Mouse (Mus musculus) stomach, postnatal 0 days (tissue): ENCODE results near the gene Myo1a. TPM values are rescaled to one million over a fixed set of nuclear protein-coding genes. Genes with fewer than 3 reads are reported as not detected.

Experiments used
- ATAC-seq: fragments of 200-750 bp; cut with Nextera tagmentation; 2 replicates; pipeline ENCODE4 v1.8.0; 2017; ENCODE audit not compliant: low FRiP score, low TSS enrichment
- DNase-seq: peaks from one replicate; pipeline ENCODE4 v3.0.0-alpha.2; 2016; ENCODE audit warnings: low spot score
- H3K27ac ChIP-seq: fragments of 300-500 bp; sonication (generic); replicated peaks from 2 replicates; pipeline ENCODE4 v1.5.1; 2014; ENCODE audit warnings: mild to moderate bottlenecking, control low read depth
- H3K27me3 ChIP-seq: fragments of 300-500 bp; sonication (generic); 2 replicates; pipeline ENCODE4 v1.6.1; 2014; ENCODE audit warnings: low read length; ENCODE audit not compliant: control insufficient read depth, insufficient read depth
- H3K36me3 ChIP-seq: fragments of 300-500 bp; sonication (generic); 2 replicates; pipeline ENCODE4 v1.6.1; 2014; ENCODE audit warnings: low read length, mixed read lengths; ENCODE audit not compliant: control insufficient read depth, insufficient read depth
- H3K4me1 ChIP-seq: fragments of 300-500 bp; sonication (generic); replicated peaks from 2 replicates; pipeline ENCODE4 v1.6.1; 2014; ENCODE audit warnings: antibody characterized with exemption; ENCODE audit not compliant: control insufficient read depth, insufficient read depth
- H3K4me2 ChIP-seq: fragments of 300-500 bp; sonication (generic); replicated peaks from 2 replicates; pipeline ENCODE4 v1.6.1; 2014; ENCODE audit warnings: low read depth, mild to moderate bottlenecking, control low read depth, moderate library complexity
- H3K4me3 ChIP-seq: fragments of 300-500 bp; sonication (generic); 2 replicates; pipeline ENCODE4 v1.5.1; 2014; ENCODE audit warnings: low read depth, low read length, control low read depth
- H3K9ac ChIP-seq: fragments of 300-500 bp; sonication (generic); 2 replicates; pipeline ENCODE4 v1.6.1; 2014; ENCODE audit warnings: mild to moderate bottlenecking, low read length, control low read depth, mixed read lengths
- H3K9me3 ChIP-seq: fragments of 300-500 bp; sonication (generic); 2 replicates; pipeline ENCODE4 v1.6.1; 2016; ENCODE audit warnings: low read length; ENCODE audit not compliant: control insufficient read depth
- CTCF ChIP-seq: IDR thresholded peaks from 2 replicates; pipeline ENCODE4 v1.5.1; 2016; ENCODE audit warnings: antibody characterized with exemption, low read depth, mild to moderate bottlenecking, moderate library complexity
- EP300 ChIP-seq: optimal IDR thresholded peaks from 2 replicates; pipeline ENCODE3; 2016; ENCODE audit warnings: antibody characterized with exemption
- WGBS: fragments of 180-500 bp; shearing (Covaris S2); extraction: QIAGEN DNeasy Blood & Tissue Kit; methylation state at CpG from one replicate; pipeline ENCODE4 v1.1.7; 2014; 5-methylcytosine and 5-hydroxymethylcytosine counted together
- polyA plus RNA-seq: library from polyadenylated mRNA; unstranded; fragments of >200 nt; fragmentation: Nextera tagmentation; extraction: Ambion mirVana; gene quantifications from 2 replicates; pipeline ENCODE4 v1.2.1, GENCODE M21; 2015

The Myo1a gene
- polyA plus RNA-seq, 1 experiment from 2014 or later: 39.3 TPM

GRCm38 (mm10) chr10:127695775-127696174, 9.2 kb upstream of the Myo1a start:
- H3K27me3 ChIP-seq: no peaks in the 10 kb centered on the region
- peaks cover 10% of the 10 kb centered on the region for H3K36me3 ChIP-seq
- no peak overlapping the region for H3K27ac ChIP-seq
- TF ChIP-seq CTCF: no peak
- no peak for TF ChIP-seq EP300
- no peak overlapping the region for H3K9ac ChIP-seq
- H3K4me3 ChIP-seq: no peak overlapping the region
- DNase-seq (no peak), ATAC-seq (no peak)
- no peaks in the 10 kb centered on the region for H3K9me3 ChIP-seq
- no peaks in the 10 kb centered on the region for H3K4me1 ChIP-seq
- 90% methylated on average over 7 of the region's 7 CpGs for WGBS
- H3K4me2 ChIP-seq: no peak overlapping the region

GRCm38 (mm10) chr10:127698966-127699365, 6.0 kb upstream of the Myo1a start:
- no peak for DNase-seq
- Histone ChIP-seq H3K9me3 (no peaks in the 10 kb centered on the region), H3K27ac (no peak overlapping the region), H3K4me2 (no peak overlapping the region), H3K9ac (no peak overlapping the region), H3K4me1 (no peaks in the 10 kb centered on the region), H3K36me3 (peaks cover 6% of the 10 kb centered on the region), H3K27me3 (no peaks in the 10 kb centered on the region), H3K4me3 (no peak overlapping the region)
- no peak for ATAC-seq
- TF ChIP-seq EP300 (no peak), CTCF (no peak)
- 90% methylated on average over 7 of the region's 7 CpGs for WGBS

- H3K9ac ChIP-seq: no peak overlapping the region
- H3K4me2 ChIP-seq: peak overlapping the region; percentile 34
- DNase-seq (peak; percentile 66), ATAC-seq (peak; percentile 79)
- H3K4me1 ChIP-seq: no peaks in the 10 kb centered on the region
- peak overlapping the region; percentile 78 for H3K27ac ChIP-seq
- H3K9me3 ChIP-seq: no peaks in the 10 kb centered on the region
- WGBS: 36% methylated on average over 4 of the region's 4 CpGs
- H3K4me3 ChIP-seq: peak overlapping the region; percentile 19
- TF ChIP-seq CTCF (no peak), EP300 (no peak)
- no peaks in the 10 kb centered on the region; the same call in 1 of the 2 replicates for H3K36me3 ChIP-seq
- no peaks in the 10 kb centered on the region for H3K27me3 ChIP-seq
Observed at GRCm38 (mm10) chr10:127703299-127703698, 1.7 kb upstream of the Myo1a start.

- H3K9ac ChIP-seq: no peak overlapping the region
- no peaks in the 10 kb centered on the region for H3K4me1 ChIP-seq
- TF ChIP-seq EP300 (no peak), CTCF (no peak)
- ATAC-seq (peak; percentile 90), DNase-seq (peak; percentile 69)
- no peaks in the 10 kb centered on the region for H3K27me3 ChIP-seq
- WGBS: 43% methylated on average over 2 of the region's 2 CpGs
- H3K9me3 ChIP-seq: no peaks in the 10 kb centered on the region
- H3K27ac ChIP-seq: peak overlapping the region; percentile 78; the same call in 1 of the 2 replicates
- no peaks in the 10 kb centered on the region; the same call in 1 of the 2 replicates for H3K36me3 ChIP-seq
- H3K4me3 ChIP-seq: no peak overlapping the region
- 0 out of 2 replicates have a peak overlapping the region, but pooled peaks have one; percentile 34 for H3K4me2 ChIP-seq
Observed at GRCm38 (mm10) chr10:127704293-127704692, 677 bp upstream of the Myo1a start.

- ATAC-seq: no peak
Observed at GRCm38 (mm10) chr10:127705783-127706182, 813 bp downstream of the Myo1a start.

GRCm38 (mm10) chr10:127707721-127708120, 2.8 kb downstream of the Myo1a start:
- Histone ChIP-seq H3K36me3 (no peaks in the 10 kb centered on the region), H3K27me3 (no peaks in the 10 kb centered on the region), H3K4me1 (no peaks in the 10 kb centered on the region), H3K4me3 (no peak overlapping the region), H3K4me2 (no peak overlapping the region), H3K27ac (no peak overlapping the region), H3K9me3 (no peaks in the 10 kb centered on the region), H3K9ac (no peak overlapping the region)
- DNase-seq (peak; percentile 53), ATAC-seq (no peak)
- TF ChIP-seq EP300 (no peak), CTCF (no peak)
- 65% methylated on average over 7 of the region's 7 CpGs for WGBS

More at GRCm38 (mm10) chr10:127705783-127706182, 813 bp downstream of the Myo1a start:
- no peaks in the 10 kb centered on the region for H3K36me3 ChIP-seq
- H3K4me2 ChIP-seq: no peak overlapping the region
- no peak overlapping the region for H3K27ac ChIP-seq
- no peaks in the 10 kb centered on the region for H3K9me3 ChIP-seq
- H3K4me1 ChIP-seq: no peaks in the 10 kb centered on the region
- H3K4me3 ChIP-seq: no peak overlapping the region
- H3K9ac ChIP-seq: no peak overlapping the region
- 84% methylated on average over 4 of the region's 4 CpGs for WGBS
- no peaks in the 10 kb centered on the region for H3K27me3 ChIP-seq
- DNase-seq: no peak
- TF ChIP-seq CTCF (no peak), EP300 (no peak)
